Mouse (Mus musculus) MEL-GATA-1-ER (cell line): ENCODE data around the gene Nepro.

Source experiments
- DNase-seq: peaks from one replicate; pipeline ENCODE4 v3.0.0-alpha.2; 2012; ENCODE audit warnings: low read depth; ENCODE audit errors: extremely low read depth

Nepro gene

GRCm38 (mm10) chr16:44724083-44724787 lies at the start of gene Nepro:
Gene Nepro, plus strand, starts transcription at chr16:44724301.
- DNase-seq, result peak; percentile 62

- no peak for DNase-seq
These were observed 47.7 kb upstream of the Nepro start for GRCm38 (mm10) chr16:44676357-44676756.

- no peak for DNase-seq
These were observed 45.0 kb upstream of the Nepro start for GRCm38 (mm10) chr16:44679082-44679481.

GRCm38 (mm10) chr16:44679503-44679971 lies 44.6 kb upstream of the Nepro start:
- DNase-seq, result no peak

- no peak for DNase-seq
These were observed 43.2 kb upstream of the Nepro start for GRCm38 (mm10) chr16:44680756-44681498.

GRCm38 (mm10) chr16:44684646-44685045 lies 39.5 kb upstream of the Nepro start:
- DNase-seq, result no peak

- DNase-seq, result no peak
These were observed 38.7 kb upstream of the Nepro start for GRCm38 (mm10) chr16:44685401-44685800.

- DNase-seq, result no peak
These were observed 36.9 kb upstream of the Nepro start for GRCm38 (mm10) chr16:44686991-44687718.

- DNase-seq, result no peak
These were observed 36.2 kb upstream of the Nepro start for GRCm38 (mm10) chr16:44687719-44688420.

- no peak for DNase-seq
These were observed 35.6 kb upstream of the Nepro start for GRCm38 (mm10) chr16:44688507-44688906.

- no peak for DNase-seq
These were observed 33.6 kb upstream of the Nepro start for GRCm38 (mm10) chr16:44690501-44690900.

GRCm38 (mm10) chr16:44691066-44691465 lies 33.0 kb upstream of the Nepro start:
- no peak for DNase-seq

GRCm38 (mm10) chr16:44691561-44692141 lies 32.5 kb upstream of the Nepro start:
- DNase-seq, result peak; percentile 80

GRCm38 (mm10) chr16:44692541-44692940 lies 31.6 kb upstream of the Nepro start:
- peak; percentile 56 for DNase-seq

- DNase-seq, result no peak
These were observed 30.4 kb upstream of the Nepro start for GRCm38 (mm10) chr16:44693695-44694094.

GRCm38 (mm10) chr16:44695214-44695858 lies 28.8 kb upstream of the Nepro start:
- DNase-seq, result no peak

GRCm38 (mm10) chr16:44695859-44696620 lies 28.1 kb upstream of the Nepro start:
- no peak for DNase-seq

- no peak for DNase-seq
These were observed 26.5 kb upstream of the Nepro start for GRCm38 (mm10) chr16:44697473-44698205.

GRCm38 (mm10) chr16:44701155-44701554 lies 22.9 kb upstream of the Nepro start:
- DNase-seq, result peak; percentile 59
